Mouse (Mus musculus) natural killer cell, adult 2 months (primary cell): ENCODE results near the gene Map2k4.

Experiments
- DNase-seq, 2 experiments: peaks; one replicate each; pipeline ENCODE4 v3.0.0; 2022; ENCODE audit warnings: low spot score in 2 of 2

Map2k4 gene

DNA sequence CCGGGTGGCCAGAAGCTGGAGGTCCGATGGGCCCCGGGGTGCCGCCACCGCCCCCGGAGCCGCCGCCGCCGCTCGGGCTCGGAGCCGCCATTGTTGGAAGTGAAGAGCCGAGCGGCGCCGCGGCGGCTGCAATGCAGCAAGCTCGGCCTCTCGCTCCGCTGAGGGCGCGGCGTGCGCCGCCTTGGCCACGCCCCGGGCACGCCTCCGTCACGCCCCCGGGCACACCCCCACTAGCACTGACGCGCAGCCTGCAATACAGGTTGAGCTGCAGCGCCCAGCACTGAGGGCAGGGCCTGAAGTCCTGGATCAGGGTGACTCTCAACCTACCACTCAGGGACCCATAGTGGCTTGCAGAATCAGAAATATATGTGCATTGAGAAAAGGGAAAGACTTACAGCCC is at the start of gene Map2k4:
Map2k4 (minus strand) TSS at position 144 of the 400 bp plus-strand sequence.
- DNase-seq: peak; percentile 88 to 92

GRCm38 (mm10) chr11:65824556-65824955 is 36.5 kb upstream of the Map2k4 start:
- DNase-seq: no peak

DNA sequence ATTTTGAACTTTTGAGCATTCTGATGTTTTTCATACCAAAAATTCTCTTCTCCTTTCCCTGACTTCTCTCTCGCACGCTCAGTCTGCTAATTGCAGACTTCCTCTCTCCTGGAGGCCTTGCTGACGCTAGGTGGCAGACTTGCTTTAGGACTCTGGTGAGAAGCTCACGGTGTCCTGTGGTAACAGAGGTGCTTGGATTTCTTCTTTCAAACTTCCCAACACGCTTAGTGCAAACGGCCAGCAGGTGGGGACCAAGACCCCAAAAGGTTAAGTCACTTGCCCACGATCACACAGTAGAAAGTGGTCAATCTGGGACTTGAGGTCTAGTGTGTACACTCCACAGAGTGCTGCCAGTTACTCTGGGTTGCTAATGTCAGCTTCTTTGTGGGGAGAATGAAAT is 32.8 kb upstream of the Map2k4 start:
- peak; percentile 16 to 38 for DNase-seq

DNA sequence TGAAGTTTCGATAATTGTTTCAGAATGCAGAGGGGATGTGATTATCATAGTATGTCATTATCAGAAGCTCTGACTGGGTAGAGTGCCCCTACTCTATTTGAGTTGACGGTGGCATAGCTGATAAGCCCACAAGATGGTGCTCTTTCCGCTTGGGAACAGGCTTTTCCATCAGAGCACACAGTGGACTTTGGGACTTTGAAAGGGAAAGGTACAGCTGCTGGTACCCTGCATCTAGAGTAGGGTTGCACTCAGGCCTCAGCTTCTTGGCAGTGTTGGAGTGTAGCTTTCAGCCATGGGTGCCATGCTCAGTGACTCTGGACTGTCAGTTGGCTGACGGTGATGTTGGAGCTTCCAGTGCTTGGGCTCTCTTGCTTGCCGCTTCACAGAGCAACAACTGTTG is 32.2 kb upstream of the Map2k4 start:
- DNase-seq: no peak

- no peak for DNase-seq
Observed at GRCm38 (mm10) chr11:65818193-65818592, 30.1 kb upstream of the Map2k4 start.

- DNase-seq: no peak
Observed at GRCm38 (mm10) chr11:65816237-65816636, 28.1 kb upstream of the Map2k4 start.

GRCm38 (mm10) chr11:65814381-65814780 is 26.3 kb upstream of the Map2k4 start:
- DNase-seq: no peak

- no peak for DNase-seq
Observed at GRCm38 (mm10) chr11:65812088-65812487, 24.0 kb upstream of the Map2k4 start.

DNA sequence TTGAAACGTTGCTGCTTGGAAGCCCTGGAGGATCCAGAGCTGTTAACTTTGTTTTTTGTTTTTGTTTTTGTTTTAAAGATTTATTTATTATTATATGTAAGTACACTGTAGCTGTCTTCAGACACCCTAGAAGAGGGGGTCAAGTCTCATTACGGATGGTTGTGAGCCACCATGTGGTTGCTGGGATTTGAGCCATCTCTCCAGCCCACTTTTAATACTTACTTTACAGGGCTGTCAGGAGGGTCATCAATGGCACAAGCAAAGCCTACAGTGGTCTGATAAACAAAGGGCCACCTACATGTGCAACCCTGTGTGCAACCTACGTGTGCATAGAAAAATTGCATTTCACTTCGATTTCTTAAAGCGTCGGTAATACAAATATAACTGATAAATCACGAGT is 19.5 kb upstream of the Map2k4 start:
- DNase-seq: no peak

GRCm38 (mm10) chr11:65806909-65807504 is 18.9 kb upstream of the Map2k4 start, which contains the start of gene Zkscan6:
Gene Zkscan6 (plus strand): TSS chr11:65807175.
- DNase-seq: peak; percentile 82 to 83

GRCm38 (mm10) chr11:65806321-65806904 is 18.3 kb upstream of the Map2k4 start:
- peak; percentile 68 to 79 for DNase-seq

GRCm38 (mm10) chr11:65801899-65802298 is 13.8 kb upstream of the Map2k4 start:
- no peak for DNase-seq

- DNase-seq: no peak
Observed at GRCm38 (mm10) chr11:65795896-65796295, 7.8 kb upstream of the Map2k4 start.

DNA sequence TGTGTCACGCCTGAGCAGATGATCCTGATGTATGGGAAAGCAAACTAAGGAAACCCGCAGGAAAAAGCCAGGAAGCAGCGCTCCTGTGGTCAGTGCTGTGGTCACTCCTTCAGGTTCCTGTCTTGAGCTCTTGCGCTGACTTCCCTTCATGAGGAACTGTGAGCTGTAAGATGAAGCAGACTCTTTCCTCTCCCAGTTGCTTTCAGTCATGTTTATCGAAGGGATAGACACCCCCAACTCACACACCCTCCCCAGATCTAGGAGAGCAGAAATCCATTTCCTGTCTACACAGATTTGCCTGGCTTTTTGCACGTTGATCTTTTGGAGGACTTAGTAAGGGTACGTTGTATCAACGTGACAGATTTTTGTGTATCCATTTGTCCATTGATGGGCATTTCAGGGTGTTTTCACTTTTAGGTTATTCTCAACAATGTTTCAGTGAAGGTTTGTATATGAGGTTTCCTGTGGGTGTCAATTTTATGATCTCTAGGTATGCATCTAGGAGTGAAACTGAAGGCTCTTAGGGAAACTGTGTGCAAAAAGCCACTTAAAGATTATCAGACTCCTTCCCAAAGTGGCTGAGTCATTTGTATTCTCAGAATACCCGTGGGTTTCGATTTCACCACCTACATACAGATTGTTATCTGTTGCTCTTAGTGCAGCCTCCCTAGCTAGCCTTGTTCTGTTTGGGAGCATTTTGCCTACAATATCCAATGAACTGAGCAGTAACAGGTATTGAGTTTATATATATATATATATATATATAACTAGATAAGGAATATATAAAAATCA is 6.5 kb upstream of the Map2k4 start:
- peak in 1 of 2 experiments; percentile 26 for DNase-seq

DNA sequence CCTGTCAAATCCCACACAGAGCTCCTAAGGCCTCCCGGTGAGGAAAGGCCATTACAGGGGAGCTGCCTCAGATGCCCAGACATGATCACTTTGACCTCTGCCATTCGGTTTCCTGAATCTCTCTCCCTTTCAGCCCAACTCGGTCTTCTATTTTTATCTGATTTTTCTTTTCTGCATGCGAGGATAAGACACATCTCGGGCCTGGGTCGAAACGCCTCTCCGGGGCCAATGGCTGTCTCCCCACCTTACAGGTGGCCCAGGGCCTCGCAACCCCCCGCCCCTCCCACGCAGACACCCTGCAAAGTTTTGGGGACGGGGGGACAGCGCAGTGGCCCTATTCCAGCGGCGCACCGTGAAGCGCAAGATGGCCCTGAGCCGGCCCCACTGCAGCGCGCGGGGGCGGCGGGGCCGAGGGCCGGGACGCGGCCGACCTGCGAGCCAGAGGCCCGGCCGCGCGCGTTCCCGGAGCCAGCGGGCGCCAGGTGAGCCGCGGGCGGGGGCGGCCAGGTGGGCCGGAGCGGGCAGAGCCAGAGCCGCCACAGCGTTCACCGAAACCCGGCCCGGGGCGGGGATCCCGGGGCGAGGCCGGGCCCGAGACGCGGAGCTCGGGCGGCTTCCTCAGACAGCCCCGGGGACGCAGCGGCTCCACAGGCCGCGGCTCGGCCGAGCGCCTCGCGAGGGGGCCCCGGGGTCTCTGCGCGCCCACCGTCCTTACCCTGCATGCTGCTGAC is 511 bp downstream of the Map2k4 start:
- DNase-seq: peak in 1 of 2 experiments; percentile 30

- no peak for DNase-seq
Observed at GRCm38 (mm10) chr11:65786160-65786559, 1.9 kb downstream of the Map2k4 start.

DNA sequence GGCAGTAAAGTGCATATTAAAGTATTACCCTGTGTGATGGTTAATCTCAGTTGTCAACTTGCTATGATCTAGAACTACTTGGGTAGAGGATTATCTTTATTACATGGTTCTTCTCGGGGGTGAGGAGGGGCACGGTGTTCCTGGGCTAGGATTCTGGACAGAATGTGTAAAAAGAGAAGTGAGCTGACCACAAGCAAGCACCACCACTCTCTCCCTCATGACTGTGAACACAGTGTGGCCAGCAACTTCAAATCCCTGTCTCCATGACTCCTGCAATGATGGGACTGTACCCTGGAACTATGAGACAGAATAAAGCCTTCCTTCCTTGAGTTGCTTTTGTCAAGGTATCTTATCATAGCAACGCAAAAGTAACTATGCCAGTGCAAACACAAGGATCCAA is 6.5 kb downstream of the Map2k4 start:
- no peak for DNase-seq

- no peak for DNase-seq
Observed at GRCm38 (mm10) chr11:65779578-65779977, 8.5 kb downstream of the Map2k4 start.

DNA sequence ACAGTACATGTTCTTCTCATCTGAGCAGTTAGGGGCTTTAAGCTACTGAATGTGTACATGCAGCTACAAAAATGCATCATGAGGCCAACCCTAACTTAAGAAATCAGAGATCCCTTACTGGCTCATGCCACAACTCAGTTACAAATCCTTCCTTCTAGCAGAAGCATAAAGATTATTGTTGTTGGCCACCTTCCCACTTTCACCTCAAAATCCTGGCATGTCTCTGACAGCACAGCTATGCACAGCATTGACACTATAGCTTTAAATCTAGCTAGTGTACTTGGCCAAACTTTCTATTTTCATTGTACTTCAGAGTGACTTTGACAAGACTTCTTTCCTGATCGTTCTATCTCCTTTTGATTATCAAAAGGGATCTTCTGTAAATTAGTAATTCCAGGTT is 9.0 kb downstream of the Map2k4 start:
- DNase-seq: no peak

- DNase-seq: no peak
Observed at GRCm38 (mm10) chr11:65777810-65778209, 10.3 kb downstream of the Map2k4 start.

DNA sequence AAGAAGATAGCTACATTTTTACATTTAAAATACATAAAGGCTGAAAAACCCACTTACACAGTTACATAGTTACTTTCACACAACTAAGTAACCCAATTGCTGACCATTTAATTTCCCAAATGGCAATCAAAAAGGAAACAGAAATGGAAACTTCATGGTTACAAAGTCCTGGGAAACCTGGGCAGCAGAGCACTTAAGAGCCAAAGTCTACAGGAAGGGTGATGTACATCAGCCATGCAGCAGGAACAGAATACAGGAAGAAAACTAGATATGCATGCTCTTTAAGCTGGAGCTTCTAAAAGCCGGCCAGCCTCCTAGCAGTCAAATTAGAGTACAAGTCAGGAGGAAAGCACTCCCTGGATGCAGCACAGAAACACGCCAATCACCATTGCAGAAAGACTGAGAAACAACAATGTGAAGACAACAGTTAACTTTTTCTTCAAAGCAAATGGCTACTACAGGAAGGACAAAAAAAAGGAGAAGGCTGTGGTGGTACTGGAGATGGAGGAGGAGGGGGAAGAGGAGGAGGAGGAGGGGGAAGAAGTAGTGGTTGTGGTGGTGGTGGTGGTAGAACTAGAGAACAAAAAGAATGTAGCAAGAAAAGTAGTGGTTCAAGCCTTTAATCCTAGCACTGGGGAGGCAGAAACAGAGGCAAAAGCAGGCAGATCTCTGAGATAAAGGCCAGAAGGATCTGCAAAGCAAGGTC is 11.0 kb downstream of the Map2k4 start:
- no peak for DNase-seq
